Mouse (Mus musculus) cerebellum, adult 18-20 months (tissue): ENCODE data around the gene Tns2.
"Not testable (repeated sequence)": the region's sequence is repeated elsewhere in the genome, so short reads cannot be mapped to it uniquely, and the experiment has no call there.

ENCODE experiments used
- DNase-seq, 2 experiments: peaks; one replicate each; pipeline ENCODE4 v3.0.0; 2021

The Tns2 gene

DNA sequence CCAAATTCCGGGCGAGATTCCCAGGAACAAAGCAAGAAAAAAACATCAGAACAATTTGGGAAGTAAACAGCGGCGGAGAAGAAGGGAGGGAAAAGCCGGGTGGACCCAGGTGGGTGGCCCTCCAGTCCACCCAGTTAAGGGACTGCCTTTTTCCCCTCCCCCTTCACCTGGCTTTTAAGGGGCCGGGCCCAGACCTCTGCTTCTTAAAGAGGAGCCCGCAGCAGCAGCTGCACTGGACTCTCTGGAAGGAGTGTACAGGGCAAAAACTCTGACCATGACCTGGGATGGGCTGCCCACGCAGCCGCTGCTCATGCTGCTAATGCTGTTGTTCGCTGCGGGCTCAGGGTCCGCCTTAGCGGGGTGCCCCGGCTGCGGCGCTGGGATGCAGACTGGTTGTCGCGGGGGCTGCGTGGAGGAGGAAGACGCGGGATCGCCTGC lies 44.1 kb downstream of the Tns2 start, which contains the start of gene Igfbp6:
Gene Igfbp6, plus strand, starts transcription at position 89 of the 438 bp plus-strand sequence.
- no peak for DNase-seq

DNA sequence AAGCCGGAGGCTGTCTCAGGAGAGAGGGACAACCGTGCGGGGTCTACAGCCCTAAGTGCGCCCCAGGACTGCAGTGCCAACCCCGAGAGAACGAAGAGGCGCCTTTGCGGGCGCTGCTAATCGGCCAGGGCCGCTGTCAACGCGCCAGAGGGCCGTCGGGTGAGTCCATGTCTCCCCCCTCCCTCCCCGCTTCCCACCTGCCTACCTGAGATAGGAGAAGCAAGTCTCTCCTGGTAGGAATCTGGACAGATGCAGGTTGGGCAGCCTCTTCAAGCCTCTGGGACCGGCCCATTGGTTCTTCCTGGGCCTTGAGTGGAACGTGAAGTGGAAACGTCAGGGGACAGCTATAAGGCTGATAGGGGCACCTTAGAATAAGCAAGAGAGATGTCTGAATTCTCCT lies 44.5 kb downstream of the Tns2 start:
- no peak for DNase-seq

DNA sequence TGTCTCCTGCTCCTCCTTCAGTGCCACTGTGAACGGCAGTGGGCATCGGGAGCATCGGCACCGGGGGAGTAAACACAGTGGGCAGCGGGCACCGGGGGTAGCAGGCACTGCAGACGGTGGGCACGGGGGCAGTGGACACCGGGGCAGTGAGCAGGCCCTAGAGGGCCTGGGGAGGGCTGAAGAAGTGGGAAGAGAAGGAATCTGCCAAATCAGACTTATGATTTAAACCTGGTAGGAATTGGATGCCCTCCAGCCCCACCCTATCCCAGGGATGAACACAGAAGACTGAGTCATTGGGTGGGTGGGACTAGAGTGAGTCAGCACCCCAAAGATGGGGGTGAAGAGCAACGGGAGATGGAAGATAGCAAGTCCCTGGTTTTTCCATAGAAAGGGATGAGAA lies 45.1 kb downstream of the Tns2 start:
- DNase-seq: no peak

DNA sequence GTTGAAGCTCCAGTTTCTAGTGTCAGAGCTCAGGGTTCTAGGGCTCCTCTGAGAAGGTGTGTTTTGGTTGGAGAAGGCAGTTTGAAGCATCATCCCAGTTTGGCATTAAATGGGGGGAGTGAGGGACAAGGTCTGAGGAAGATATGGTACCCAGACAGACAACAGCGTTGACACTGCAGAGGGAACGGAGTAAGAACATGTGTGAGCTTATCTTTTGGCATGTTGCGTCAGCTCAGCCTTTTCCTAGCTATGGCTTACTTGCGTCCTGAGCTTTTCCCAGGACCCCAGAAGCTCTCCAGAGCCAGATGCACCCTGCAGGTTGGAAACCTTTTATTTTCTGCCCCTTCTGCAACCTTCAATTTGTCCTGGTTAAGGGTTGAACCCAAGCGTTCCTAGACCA lies 45.9 kb downstream of the Tns2 start:
- no peak for DNase-seq

DNA sequence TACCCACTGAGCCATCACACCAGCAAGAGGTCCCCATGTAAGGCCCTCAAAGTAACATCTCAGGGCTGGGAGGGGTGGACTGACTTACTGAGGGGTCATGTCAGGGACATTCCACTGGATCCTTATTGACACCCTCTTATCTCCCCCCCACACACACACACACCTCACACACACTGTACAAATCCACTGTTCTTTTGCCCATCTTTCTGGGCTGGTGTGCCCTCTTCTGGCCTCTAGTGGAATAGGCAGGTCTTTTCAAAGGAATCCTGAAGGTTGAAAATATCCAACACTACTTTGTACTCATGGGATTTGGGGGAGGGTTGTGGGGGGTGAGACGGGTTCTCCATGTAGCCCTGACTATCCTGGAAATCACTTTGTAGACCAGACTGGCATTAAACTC lies 46.7 kb downstream of the Tns2 start:
- peak; percentile 59 to 75 for DNase-seq

DNA sequence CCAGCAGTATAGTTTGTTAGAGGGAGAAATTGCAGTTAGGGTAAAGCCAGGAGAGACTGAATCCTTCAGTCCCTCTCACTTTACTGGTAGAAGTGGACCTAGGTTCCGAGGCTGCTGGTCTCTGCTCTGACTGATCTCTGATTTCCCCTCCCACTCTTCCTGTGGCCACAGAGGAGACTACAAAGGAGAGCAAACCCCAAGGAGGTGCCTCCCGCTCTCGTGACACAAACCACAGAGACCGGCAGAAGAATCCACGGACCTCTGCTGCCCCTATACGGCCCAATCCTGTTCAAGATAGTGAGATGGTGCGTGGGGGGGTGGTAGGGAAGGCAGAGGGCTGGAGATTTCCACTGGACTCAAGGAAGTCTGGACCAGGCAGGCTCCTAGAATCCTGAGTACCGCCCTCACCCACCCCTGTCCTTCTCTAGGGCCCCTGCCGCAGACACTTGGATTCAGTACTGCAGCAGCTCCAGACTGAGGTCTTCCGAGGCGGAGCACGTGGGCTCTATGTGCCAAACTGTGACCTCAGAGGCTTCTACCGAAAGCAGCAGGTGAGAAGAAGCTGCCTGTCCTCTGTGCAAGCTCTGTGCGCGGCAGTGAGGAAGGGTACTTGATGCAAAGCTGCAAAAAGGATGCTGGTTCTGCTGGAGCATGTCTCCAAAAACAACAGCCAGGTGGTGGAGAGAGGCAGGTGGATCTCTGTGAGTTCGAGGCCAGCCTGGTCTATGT lies 47.6 kb downstream of the Tns2 start:
- no peak for DNase-seq

DNA sequence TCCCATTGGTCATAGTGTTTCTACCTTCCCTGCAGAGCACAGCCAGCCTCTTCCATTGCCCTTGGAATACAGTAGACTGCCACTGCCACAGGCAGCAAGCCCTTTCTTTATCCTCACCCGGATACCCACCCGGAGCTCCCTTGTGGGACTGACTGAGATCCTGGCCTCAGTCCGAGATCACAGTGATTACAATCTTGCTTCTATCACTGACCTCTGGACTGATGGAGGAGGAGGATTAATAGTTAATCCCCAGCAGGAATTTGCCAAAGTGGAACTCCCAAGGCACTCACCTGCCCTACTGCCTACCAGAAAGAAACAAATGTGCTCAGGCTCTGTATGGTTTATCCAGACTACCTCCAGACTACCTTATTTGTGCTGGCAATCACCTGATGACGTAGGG lies 49.3 kb downstream of the Tns2 start:
- no peak for DNase-seq

DNA sequence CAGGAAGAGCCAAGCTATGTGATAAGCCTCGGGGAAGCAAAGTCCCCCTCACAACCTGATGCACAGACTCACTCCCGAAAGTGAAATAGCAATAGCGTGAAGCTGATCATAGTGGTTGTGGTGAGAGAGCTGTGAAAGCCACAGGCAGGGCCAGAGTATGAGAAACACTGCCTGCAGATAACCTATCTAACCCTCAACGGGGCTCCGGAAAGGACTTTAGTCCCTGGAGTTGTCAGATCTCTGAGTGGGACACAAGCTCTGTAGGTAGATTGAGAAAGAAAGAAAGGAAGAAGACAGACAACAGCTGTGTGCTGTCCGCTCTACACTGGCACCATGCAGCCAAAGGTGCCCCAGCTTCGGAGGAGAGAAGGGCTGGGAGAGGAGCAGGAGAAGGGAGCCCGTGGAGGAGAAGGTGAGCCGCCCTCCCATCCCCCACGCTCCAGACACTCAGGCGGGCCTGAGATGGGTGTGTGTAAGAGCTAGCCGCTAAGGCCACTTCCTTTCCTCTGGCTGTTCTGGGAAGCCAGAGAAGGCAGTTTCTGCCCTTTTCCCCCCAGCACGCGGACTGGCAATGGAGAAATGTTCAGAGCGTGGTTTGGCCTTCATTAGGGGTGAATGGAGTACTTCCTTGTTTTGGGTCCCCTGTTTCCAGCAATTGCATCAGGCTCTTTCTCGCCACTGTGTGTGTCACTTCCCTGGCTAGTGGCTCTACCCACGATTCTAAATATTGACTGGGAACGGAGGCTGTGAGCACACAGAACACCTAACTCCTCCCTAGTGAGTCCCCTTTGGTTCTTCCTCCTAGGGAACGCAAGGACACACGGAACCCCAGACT lies 50.3 kb downstream of the Tns2 start, which contains the start of gene Soat2:
Gene Soat2, plus strand, starts transcription at position 226 of the 835 bp plus-strand sequence.
- no peak for DNase-seq

DNA sequence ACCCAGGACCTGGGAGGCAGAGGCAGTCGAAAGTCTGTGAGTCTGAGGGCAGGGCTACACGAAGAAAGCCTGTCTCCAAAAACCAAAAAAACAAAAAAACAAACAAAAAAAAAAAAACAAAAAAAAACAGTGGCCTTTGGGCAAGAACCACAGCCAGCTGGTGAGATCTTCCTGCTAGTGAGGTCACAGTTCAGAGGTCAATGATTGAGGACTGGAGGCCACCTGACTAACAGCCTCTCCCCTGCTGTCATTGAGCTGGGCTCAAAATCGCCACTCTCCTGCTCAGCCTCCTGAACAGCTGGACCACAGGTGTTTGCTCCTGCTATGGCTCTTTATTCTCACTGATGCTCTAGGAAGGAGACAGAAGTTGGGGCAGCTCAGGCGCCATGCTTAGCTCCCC lies 52.4 kb downstream of the Tns2 start:
- no peak for DNase-seq

DNA sequence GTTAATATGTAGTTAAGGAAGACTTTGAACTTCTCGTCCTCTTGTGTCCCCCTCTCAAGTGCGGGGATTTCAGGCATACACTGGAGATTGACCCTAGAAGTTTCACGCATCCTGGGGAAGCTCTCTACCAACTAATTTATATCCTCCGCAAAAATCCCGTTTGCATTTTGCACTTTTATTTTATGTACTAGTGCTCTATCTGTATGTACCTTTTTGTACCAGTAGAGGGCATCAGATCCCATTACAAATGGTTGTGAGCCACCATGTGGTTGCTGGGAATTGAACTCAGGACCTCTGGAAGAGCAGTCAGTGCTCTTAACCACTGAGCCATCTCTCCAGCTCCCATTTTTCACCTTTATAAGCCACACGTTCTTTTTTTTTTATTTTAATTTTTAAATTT lies 54.8 kb downstream of the Tns2 start:
- not testable (repeated sequence) for DNase-seq

DNA sequence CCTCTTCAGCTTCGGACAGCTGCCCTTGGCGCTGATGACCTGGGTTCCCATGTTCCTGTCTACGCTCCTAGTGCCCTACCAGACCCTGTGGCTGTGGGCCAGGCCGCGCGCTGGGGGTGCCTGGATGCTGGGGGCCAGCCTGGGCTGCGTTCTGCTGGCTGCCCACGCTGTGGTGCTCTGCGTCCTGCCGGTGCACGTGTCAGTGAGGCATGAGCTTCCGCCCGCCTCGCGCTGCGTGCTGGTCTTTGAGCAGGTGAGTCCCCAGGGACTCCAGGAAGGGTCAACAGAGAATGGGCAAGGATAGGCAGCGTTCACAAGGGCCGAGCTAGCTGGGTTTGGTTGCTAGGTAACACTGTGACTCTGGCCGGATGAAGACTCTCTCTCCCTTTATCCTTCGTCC lies 56.6 kb downstream of the Tns2 start:
- no peak for DNase-seq

DNA sequence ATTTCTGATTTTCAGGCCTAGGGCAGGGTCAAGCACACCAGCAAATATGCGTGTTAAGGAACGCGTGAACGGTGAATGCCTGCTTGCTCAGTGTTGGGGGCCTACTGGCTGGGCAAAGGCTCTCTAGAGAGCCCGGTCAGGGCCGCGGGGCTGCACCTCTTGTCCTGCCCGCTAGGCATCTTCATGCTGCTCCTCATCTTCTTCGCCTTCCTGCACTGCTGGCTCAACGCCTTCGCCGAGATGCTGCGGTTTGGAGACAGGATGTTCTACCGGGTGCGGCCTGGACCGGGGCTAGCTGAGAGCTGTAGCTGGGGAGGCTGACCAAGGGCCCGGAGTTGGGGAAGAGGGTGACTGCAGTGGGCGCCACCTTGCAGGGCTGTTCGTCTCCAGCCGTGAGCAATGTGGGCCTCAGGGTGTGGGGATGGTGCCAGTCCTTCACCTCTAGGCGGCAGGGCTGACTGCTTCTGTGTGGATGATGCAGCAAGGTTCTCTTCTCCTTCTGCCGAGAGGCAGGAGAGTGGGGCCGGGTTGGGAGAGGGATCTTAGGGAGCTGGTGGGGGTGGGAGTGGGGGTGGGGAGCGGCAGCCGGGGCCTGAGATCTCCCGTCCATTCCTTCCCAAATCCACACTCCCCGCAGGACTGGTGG lies 60.3 kb downstream of the Tns2 start:
- no peak for DNase-seq

DNA sequence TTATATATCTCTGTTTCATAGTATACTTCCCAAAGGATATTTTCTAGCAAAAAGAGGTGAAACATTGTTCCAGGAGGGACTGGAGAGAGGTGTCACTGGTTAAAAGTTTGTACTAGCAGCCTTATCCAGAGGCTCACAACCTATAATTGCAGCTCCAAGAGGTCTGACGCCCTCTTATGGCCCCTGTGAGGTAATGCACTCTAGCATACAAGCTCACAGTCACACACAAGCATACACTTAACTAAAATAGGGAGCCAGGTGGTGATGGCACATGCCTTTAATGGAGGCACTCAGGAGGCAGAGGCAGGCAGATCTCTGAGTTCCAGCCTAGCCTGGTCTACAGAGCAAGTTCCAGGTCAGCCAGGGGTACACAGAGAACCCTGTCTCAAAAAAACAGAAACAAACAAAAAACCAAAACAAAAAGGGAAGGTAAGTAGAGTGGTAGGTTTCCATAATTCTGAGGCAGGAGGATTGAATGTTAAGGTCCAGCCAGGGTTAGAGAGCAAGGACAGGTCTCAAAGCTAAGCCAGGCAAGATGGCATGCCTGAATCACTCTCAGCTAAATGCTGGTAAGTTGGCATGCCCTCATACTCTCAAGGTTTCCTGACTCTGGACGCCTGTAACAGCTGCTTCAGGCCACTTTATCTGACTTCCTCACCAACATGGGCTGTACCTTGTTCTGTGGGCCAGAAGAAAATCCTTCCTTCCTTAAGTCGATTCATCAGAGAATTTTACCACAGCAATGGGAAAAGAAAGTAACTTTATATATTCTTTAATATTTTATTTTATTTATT lies 63.9 kb downstream of the Tns2 start:
- no peak for DNase-seq

DNA sequence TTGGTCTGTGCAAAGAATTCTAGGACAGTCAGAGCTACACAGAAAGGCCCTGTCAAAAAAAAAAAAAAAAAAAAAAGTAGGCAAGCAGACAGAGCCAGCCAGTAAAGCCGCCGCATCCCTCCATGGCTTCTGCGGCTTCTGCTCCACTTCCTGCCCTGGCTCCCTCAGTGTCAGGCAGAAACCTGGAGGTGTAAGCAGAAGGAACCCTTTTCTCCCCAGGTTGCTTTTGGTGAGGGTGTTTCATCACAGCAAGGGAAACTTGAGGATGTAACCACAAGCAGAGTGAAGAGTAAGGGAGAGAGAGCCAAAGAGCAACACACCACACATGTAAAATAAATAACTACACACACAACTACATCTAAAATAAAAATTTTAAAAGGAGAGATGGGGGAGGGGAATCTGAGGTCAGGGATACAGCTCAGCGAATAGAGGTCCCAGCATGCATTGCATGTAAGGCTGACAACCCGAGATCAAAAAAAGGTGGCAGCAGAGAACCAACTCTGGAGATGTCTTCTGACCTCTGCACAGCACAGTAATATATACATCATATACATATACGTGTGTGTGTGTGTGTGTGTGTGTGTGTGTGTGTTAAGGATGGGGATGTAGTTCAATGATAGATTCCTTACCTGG lies 65.4 kb downstream of the Tns2 start:
- DNase-seq: no peak
